Mouse (Mus musculus): ENCODE measurements around the gene Fkbp15. TPM values are rescaled to one million over a fixed set of nuclear protein-coding genes. Genes with fewer than 3 reads are reported as not detected.

Gene Fkbp15
- total RNA-seq, 4 experiments from 2014 or later = 18.1 to 22.2 (median 20.3) TPM

DNA sequence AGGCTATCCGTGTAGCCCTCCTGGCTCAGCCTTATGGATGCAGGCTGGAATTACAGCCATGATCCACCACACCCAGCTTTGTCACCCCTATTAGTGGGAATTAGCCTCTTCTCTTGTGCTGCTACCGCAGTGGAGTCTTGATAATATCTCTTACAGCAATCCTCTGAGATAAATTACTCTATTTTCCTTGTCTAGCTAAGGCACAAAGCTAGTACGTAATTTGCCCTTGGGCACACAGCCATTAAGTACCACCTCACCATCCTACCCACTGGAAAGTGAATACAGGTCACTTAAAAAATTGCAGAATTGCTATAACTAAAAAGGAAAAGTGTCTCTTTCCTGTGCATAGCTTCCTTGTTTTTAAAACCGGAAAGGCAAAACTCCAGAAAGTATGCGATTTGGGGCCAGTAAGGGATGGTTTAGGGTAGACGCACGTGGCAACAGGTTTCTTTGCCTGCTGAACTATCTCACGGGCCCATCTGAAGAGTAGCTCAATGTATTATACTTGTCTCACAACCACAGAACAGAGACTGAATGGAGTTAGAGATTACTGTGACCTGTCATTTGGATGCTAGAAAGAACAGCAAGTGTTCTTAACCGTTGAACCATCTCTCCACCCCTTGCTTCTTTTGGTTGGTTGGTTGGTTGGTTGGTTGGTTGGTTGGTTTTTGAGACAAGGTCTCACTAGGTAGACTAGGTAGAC is 12.6 kb upstream of the Fkbp15 start:
- DNase-seq (ENCODE audit: low spot score) = no peak

DNA sequence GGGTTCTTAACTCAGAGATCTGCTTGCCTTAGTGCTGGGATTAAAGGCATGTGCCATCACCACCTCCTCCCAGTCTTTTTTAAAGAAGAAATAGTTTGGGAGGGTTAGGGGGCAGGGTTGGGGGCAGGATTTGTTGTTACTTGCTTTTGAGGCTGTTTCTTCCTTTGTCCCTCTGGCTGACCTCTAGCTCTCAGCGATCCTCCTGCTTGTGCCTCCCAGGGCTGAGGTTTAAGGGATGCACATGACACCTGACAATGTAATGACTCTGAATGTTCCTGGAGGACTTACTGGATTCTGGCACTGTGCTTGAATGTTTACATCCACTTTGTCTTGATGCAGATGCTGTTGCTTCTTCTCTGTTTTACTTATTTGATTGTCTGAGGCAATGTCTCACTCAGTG is 12.1 kb upstream of the Fkbp15 start:
- DNase-seq (ENCODE audit: low spot score) = no peak

DNA sequence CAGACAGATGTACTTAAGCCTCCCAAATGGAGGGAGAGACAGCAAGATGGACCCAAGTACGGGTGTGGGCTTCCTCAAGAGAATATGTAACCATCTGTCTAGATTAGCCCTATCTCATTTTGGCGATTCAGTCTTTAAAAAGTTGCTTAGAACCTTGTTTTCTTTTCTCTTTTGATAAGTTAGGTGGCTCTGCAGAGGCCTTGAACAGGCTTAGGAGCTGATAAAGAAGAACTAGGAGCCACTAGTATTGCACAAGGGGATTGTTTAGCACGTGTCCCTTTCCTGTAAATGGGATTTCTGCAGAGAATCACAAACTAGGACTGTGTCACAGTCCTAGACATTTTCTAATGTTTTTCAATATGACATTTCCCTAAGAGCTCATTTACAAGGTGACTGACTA is 8.7 kb upstream of the Fkbp15 start:
- DNase-seq (ENCODE audit: low spot score) = no peak

DNA sequence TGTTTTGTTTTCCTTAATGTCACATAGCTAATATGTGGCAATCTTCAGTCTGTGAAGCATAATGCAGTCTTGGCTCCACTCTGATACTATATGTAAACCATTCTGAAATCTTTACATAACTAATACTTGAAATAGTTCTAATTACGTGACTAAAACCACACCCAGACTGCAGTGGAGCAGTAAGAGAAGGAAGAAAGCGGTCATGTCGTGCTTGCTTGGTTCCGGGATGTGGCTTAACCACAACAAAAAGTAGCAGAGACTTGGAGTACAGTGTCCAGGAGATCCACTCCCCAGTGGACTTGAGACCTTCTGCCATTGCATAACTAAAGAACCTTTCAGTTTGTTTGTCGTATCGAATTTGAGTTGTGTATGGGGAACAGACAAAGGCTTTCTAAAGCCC is 7.2 kb upstream of the Fkbp15 start:
- DNase-seq (ENCODE audit: low spot score) = no peak

DNA sequence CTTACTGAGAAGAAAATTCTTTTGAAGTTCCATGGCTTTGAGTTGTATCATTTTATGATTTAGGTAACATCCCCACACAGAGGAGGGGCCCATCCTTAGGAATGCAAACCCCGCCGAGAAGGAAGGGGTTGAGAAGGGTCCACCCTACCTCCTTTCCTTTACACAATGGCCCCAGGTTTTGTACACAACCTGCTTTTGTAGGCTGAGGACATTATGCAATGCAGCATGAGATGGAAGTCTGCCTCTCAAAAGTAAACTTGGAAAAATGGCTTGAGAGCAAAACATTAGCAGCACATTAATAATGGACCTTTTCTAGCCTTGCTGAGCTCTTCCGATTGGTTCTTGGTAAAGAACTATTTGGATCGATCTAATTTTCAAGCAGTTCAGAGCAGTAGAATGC is 5.9 kb upstream of the Fkbp15 start:
- DNase-seq (ENCODE audit: low spot score) = no peak

DNA sequence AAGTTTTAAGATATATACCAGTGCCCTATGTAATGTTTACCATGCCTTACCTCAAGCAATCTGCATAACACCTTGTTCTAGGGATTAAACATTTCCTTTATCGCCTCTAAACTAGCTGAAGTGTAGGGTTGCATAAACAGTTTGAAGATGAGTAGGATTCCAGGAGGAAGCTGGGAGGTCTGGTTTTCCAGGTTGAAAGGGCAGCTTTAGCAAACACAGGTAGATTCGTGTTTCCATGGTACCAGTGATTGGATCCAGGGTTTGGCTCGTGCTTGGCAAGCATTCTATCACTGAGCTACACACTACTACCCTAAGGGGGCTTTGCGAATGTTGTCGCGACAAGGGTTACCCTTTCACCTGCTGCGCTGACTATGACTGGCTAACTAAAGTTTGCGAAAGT is 4.0 kb upstream of the Fkbp15 start:
- DNase-seq (ENCODE audit: low spot score) = no peak

DNA sequence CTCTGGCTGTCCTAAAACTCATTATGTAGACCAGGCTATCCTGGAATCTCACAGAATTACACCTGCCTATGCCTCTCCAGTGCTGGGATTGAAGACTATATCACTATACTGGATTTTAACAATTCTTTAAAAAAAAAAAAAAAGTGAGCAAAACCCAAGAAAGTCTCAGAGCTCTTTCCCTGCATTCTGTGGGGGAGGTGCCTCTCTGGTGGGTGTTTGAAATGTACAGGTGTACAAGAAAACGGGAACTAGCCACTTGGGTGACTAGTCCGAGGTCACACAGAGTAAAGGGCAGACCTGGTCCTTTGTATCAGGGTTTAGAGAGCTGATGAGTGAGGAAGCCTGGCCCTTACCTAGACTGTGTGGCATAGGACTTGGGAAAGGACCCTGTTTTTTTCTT is 2.1 kb upstream of the Fkbp15 start:
- DNase-seq (ENCODE audit: low spot score) = no peak

DNA sequence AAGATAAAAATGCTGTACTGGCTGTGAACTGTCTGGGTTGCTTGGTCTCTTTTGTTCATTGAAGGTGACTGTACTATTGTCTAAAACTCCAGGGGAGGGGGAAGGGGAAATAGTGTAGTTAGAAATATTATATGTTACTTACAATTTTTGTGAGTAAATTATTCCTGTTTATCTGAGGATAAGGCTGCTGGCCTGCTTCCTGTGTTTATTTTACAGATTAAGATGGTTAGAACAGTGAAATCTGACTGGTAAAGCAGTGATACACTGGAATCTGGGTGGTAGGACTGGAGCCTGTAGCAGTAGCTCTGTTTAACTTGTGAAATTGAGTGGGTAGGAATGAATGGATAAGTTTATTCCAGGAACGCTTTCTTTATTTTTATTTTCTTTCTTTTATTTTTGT is 1.6 kb upstream of the Fkbp15 start:
- no peak for DNase-seq (ENCODE audit: low spot score)

DNA sequence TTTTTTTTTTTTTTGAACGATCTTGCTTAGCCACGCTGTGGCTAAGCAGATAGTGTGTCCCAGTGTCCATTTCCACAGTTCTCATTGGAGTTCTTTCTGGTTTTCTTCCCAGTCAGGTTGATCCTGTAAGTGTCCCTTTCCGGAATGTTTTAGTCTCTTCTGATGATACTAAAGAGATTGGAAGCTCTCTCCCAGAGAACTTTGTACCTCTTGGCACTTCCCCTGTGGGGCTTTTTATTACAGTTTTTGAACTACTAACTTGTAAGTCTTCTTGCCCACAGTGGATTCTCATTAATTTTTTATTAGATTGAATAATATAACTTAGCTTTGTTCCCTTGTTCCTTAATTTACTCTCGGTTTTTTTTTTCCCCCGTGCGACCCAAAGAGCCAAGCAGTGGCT is 1.2 kb upstream of the Fkbp15 start:
- no peak for DNase-seq (ENCODE audit: low spot score)

DNA sequence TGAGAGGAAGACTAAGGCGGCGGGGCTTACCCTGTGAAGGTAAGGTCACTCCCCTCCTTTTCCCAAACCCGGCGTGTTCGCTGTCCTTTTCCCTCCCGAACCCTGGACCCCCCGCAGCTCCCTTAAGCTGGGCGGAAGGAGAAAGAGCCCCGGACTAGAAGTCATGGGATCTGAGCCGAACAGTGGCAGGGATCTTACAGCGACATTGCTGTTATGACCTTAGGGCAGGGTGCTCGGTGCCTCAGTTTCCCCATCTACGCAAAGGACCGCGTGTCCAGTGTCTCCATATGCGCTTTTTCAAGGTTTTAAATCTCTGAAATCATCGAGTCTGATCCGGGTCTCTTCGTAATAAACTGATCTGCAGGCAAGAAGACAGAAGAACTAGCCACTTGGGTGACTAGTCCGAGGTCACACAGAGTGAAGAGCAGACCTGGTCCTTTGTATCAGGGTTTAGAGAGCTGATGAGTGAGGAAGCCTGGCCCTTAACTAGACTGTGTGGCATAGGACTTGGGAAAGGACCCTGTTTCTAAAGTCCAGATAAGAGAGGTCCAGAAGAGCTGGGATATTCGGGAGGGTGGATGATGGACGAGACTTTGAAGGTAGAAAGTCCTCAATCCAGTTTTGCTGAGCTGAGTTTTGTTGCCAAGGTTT is 582 bp upstream of the Fkbp15 start:
- DNase-seq (ENCODE audit: low spot score) = no peak

DNA sequence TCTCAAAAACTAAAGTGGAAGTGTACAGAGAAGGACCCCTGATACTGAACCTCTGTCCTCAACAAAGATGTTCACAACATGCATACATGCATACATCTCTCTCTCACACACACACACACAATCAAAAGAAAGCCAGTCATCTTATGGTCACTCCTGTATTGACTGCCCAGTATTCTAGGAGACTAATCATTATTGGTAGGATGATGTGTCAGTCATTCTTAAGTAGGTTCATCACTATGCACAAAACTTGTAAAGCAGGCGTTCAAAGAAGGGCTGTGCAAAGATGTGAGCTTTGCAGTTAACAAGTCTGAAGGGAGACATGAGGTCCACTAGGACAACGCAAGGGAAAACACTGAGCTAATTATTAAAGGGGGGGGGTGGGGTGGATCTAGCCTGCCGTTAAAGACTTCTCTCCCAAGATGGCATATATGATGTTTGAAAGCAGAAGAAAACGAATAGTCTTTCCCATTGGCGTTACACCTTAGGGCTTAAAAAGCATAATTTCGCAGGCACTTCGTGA is 1.0 kb downstream of the Fkbp15 start:
- DNase-seq (ENCODE audit: low spot score) = no peak

DNA sequence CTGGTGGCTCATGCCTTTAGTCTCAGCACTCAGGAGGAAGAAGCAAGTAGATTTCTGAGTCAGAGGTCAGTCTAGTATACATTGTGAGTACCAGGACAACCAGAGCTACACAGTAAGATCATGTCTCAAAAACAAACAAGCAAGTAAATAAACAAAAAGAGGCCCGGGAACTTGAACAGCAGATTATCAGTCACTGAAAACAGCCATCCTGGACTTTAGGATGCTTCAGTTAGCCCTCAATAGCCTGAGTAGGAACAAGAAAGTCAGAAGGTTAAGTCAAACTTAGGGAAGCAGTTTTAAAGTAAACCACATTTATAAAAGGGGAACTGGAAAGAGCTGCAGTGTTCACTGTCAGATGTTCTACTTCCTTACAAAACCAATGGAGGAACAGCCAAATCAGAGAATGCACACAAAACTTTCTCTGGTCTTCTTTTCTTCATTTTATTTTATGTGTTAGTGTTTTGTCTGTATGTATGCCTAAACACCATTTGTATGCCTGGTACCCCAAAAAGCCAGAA is 2.7 kb downstream of the Fkbp15 start:
- no peak for DNase-seq (ENCODE audit: low spot score)

DNA sequence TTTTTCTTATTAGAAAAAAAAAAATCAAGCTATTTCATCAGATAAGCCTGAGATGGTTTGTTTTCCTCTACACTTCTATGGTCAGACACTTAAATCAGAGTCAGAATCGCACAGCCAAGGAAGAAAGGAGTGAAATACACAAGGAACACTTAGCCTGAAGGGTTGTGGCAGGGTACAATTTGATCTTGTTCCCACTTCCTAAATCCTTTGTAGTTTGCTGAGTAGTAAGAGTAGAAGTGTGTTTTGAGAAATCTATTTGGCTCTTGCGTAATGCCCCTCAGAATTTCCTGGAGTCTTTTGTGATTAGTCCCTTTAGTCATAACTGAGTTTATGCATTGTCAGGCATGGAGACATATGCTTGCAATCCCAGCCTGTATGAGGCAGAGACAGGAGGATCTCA is 11.0 kb downstream of the Fkbp15 start:
- no peak for DNase-seq (ENCODE audit: low spot score)

DNA sequence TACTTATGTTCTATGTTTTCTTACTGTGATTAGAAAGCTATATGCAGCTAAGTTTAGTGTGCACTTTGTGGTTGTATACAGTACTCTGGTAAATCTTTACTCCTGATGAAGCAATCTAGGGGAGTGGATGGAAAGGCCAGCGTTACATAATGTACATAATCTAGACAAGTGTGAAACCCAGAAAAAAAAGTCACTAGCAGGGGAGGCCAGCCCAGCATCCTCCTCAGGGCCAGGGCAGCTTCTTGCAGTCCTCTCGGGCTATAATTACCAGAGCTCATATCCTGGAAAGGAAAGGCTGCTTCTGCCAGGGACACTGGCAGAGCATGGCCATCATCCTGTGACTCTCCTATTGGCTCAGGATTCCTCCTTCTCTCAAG is 12.0 kb downstream of the Fkbp15 start:
- DNase-seq (ENCODE audit: low spot score) = no peak

DNA sequence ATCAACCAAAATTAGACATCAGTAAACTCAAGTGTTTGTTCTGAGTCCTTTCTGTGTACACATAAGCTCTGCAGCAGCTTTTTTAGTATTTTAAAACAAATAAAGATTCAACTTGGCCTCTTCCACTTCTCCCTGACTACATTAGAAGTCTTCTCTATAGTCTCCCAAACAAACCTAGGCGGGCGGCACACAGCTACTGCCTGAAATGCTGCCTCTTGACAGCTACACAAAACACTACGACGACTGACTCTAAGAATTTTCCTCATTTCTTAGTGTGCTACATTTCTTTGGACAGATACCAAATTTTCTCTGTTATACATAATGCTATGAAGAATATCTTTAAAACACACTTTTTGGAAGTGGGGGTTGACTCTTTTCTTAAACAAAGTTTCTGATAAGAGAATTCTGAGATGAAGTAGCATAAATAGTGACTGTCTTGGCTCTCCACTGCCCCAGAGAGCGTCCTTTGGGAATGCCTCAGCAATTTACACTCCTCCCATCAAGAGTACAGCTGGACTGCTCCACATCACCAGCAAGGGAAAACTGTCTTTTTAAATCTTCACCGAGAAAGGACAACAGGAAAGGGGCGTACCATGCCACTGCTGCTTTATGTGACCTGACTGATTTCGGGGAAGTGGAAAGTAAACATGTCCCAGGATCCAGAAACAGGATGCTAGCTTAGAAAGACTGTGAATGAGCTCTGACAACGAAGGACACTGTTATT is 12.6 kb downstream of the Fkbp15 start:
- peak; percentile 34 for DNase-seq (ENCODE audit: low spot score)

DNA sequence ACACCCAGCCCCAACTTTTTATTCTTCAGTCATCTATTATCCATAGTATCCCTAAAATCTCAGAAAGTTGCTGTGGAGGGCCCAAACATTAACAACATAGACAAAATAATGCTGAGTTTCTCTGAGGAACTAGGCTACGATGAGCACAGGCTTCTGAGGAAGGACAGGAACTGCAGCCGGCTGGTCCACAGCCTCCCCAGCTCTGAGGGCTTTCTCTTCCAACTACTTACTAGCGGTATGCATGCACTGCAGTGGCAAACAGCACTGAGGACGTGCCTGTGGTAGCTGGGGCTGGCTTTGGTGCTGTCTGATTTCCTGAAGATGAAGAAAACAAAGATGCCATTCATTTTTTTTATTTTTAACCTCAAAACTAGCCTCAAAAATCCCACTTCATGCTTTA is 14.5 kb downstream of the Fkbp15 start:
- DNase-seq (ENCODE audit: low spot score) = no peak

DNA sequence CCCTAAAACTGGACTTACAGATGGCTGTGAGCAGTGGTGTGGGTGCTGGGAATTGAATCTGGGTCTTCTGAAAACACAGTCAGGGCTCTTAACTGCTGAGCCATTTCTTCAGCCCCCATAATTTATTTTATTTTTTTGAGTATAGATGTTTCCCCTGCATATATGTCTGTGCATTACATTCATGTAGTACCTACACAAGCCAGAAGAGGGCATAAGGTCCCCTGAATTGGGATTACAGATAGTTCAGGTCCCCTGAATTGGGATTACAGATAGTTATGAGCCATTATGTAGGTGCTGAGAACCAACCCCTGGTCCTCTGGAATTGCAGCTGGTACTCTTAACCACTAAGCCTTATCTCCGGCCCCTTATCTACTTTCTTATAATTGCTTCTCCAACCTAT is 16.3 kb downstream of the Fkbp15 start:
- peak; percentile 48 for DNase-seq (ENCODE audit: low spot score)

DNA sequence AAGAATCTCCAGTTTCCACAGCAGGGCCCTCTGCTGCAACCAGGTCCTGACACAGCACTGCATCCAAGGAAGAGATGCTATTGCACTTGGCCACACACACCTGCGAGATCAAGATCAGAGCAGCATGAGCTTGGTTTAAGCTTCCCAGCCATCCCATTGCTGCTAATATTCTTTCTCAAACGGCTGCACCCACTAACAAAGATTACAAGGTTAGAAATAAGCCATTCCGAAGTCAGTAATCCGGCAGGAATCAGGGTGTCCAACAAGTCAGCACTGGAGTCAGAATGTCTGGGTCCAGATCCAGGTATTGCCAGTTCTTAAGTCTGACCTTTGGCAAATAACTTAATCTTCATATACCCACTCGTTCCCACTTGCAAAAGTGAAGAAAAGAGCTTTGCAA is 21.8 kb downstream of the Fkbp15 start:
- DNase-seq (ENCODE audit: low spot score) = no peak

DNA sequence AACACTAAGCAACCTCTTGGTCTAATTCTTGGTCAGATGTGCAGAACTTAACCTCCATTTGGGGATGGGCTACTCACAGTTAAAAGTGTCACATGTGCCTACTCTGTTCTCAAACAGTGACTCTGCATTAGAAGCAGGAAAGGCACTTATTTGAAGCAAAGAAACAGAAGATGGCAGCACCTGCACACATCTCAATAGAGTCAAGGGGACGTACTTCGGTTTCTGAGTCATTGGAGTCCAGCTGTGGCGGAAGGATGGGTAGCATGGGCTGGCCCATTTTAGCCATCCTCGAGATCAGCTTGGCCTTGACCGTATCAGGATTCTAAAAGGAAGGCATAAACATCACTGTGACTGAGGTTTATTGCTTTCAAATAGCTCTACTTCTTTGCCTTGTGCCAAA is 28.4 kb downstream of the Fkbp15 start:
- no peak for DNase-seq (ENCODE audit: low spot score)

DNA sequence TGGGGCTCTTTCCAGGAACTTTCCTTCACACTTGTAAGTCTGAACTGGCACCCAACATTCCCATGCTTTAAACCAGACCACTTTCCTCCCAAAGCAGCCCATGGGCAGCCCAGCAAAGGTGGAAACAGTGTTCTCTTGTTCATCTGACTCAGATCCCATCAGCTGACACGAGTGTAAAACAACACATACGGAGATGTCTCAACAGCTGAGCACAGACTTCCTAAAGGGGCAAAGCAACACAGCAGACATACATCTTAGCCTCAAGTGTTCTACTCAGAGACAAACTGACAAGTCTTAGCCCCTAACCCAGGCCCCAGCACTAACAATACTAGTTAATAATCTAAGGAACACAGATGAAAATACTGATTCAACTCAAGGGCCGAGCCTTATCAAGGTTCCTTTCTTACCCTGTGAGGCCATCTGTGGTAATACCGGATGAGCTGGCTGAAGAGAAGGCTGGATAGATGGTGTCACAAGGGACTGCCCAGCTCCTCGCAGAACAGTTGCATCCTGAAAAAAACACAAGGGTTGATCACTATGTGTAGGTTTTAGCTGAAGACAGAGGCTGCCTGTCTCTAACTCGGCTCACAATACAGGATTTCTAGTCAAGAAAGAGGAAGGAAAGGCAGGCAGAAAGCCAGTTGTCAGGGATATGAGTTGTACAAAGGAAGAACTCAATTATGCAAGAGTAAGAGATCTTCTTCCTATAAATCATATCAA is 31.2 kb downstream of the Fkbp15 start:
- no peak for DNase-seq (ENCODE audit: low spot score)

DNA sequence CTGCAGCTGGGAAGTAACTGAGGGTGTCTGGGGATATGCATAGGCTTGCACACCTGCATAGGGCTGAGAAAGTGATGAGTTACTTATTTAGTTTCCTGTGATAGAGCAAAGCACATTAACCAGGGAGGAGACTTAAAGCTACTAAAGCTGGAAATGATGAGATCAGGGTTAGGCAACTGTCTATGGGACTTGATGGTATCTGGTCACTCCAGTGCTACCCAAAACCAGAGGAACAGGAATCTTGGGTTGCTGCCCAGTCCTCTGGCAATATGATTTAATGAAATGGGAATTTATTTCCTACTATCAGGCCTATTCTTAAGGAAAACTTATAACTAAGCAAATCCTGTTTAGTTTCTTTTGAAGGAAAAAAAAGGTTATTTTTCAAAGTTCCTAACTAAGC is 34.2 kb downstream of the Fkbp15 start:
- no peak for DNase-seq (ENCODE audit: low spot score)

DNA sequence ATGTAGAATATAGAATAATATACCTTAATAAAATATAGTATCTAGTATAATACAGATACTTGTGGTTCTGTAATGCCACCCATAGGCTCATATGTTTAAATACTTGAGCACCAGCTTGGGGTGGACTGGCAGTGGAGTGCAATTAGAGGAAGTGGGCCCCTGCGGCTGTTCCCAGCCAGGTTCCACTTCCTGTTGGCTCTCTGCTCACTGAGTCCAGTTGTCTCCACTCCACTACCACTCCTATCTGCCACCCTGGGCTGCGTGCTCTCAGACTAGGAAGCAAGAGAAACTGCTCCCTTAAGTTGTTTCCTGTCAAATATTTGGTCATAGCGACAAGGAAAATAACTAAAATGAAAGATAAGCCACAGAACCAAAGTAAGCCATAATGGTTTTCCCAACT is 37.7 kb downstream of the Fkbp15 start:
- DNase-seq (ENCODE audit: low spot score) = no peak
